Mouse (Mus musculus) kidney, adult 2 months (tissue): ENCODE measurements around the gene Rbm8a.

ENCODE experiments used
- CTCF ChIP-seq: fragments of 200-500 bp; conservative IDR thresholded peaks from 2 replicates; pipeline ENCODE4 v1.5.1; 2011; ENCODE audit warnings: low read depth, mild to moderate bottlenecking, control low read depth, low read length, moderate library complexity, mixed read lengths; ENCODE audit not compliant: insufficient read depth, insufficient read length
- POLR2A ChIP-seq: fragments of 200-500 bp; IDR thresholded peaks from one replicate; pipeline ENCODE4 v1.6.1; 2011; ENCODE audit warnings: low read depth, low read length, control low read depth

- no peak for TF ChIP-seq CTCF
- TF ChIP-seq POLR2A, result no peak
These were observed 6.5 kb upstream of the Rbm8a start for GRCm38 (mm10) chr3:96623201-96623600.
